Mouse (Mus musculus) spleen, adult 18-20 months (tissue): ENCODE measurements around the gene Fscb.

Source experiments
- DNase-seq, 2 experiments: peaks; one replicate each; pipeline ENCODE4 v3.0.0; 2022; ENCODE audit warnings: mixed read lengths in 2 of 2

Fscb gene

GRCm38 (mm10) chr12:64474590-64474989, at the start of gene Fscb:
Fscb (minus strand) TSS chr12:64474690.
- no peak for DNase-seq

GRCm38 (mm10) chr12:64516775-64517174, 42.3 kb upstream of the Fscb start:
- no peak for DNase-seq

- DNase-seq = no peak
Observed at GRCm38 (mm10) chr12:64513439-64513838, 38.9 kb upstream of the Fscb start.

DNA sequence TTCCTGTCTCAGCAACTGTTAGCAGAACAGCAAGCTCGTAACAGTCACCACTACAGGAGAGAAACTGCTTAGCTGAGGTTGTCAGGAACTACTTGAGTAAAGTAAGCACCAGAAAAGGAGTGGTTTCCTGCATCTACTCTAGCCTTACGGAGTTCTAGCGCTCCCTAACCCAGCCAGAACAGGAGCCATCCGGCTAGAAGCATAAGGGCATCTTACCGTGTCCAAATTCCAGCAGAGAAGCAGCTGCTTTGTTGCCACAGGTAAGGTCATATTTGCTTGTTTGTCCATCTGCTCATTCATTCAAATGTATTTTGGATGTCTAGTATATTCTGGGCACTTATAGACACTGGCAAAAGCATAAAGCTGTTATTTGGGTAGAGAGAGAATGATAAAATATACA, 23.2 kb upstream of the Fscb start:
- DNase-seq = no peak

DNA sequence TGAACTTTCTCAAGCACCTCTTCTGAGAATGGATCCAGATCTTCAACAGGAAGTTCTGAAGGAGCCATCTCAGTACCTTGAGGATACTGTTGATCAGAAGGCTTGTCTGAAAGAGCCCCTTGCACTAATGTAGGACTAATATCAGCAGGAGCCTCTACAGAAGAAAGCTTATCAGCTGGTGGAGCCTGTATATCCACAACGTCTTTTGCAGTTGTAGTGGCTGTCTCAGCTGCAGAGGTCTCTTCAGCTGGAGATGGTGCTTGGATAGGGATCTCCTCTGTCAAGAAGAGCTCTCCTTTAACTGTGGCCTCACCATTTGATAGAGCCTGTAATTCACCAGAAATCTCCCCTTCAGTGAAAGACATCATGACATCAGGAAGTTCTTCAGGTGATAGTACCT, 875 bp downstream of the Fscb start:
- no peak for DNase-seq

DNA sequence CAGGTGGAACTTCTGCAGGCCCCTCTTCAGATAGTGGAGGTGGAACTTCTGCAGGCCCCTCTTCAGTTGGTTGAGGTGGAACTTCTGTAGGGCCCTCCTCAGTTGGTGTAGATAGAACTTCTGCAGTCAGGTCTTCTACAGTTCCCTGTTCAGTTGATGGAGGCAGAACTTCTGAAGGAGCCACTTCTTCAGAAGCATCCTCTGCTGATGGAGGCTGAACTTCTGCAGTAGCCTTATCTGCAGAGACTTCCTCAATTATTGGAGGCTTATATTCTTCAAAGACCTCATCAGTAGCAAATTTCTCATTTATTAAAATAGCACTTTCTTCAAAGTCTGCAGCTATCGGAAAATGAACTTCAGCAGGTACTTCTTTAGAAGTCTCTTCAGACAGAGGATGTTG, 1.4 kb downstream of the Fscb start:
- DNase-seq = no peak

DNA sequence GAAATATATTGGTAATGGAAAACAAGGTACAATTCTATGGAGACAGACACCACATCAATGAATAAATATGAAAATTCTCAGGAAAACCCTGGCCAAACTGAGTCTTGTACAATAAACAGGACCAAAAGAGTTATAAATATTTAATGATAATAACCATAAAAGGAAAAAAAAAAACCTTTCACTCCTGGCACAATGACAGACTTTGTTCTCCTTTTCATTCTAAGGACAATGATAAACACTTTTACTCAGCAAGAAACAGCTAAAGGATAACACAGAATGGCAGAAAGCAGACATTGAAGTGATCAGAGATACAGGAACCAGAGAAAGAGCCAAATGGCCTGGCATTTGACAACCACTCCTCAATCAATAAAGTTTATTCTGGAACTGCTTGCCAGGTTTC, 19.3 kb downstream of the Fscb start:
- DNase-seq = no peak

DNA sequence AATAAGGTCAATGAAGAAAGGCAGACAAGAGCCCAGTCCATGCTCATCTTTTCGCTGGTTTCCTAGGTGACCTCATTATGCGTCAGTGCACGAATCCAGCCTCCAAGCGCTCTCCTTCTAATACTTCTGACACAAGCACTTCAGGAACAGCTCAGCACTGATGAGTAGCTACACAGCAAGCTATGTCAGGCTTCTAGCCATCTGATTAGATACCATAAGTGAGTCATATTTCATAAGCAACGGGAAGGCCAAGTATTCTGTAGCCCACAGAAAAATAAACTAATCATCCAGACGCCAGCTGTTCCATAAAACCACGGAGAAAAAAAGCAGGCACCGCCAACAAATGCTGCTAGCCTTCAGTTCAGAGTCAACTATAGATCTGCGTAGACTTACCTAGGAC, 24.6 kb downstream of the Fscb start:
- no peak for DNase-seq

- DNase-seq = no peak
Observed at GRCm38 (mm10) chr12:64436675-64437074, 37.8 kb downstream of the Fscb start.
